Mouse (Mus musculus): ENCODE results near the gene Slc39a10. TPM values are rescaled to one million over a fixed set of nuclear protein-coding genes. Genes with fewer than 3 reads are reported as not detected.
A peak's percentile ranks its signal among the peaks of the same experiment; 100 is the strongest.

Gene Slc39a10
- total RNA-seq (2014; rRNA removed; ENCODE audit: low replicate concordance) (13.8 and 29.7 TPM in 2 replicates), polyA plus RNA-seq (2015; fragmentation: Nextera tagmentation; extraction: Ambion mirVana) (8.4 and 8.7 TPM in 2 replicates)

- no peak within 1 kb of the TSS for H3K4me2 ChIP-seq (ENCODE audit: low read depth, low read length)
- no peak within 1 kb of the TSS for H3K9ac ChIP-seq (replicated peaks; ENCODE audit: low read depth, low read length)
- no peaks in the 10 kb centered on the region for H3K27me3 ChIP-seq (ENCODE audit: control insufficient read depth, insufficient read depth, low read length)
- peaks cover 4% of the 10 kb centered on the region; the same call in 1 of the 2 replicates for H3K4me1 ChIP-seq (ENCODE audit: control insufficient read depth, insufficient read depth)
- no peak within 1 kb of the TSS for H3K27ac ChIP-seq (ENCODE audit: low read depth)
- no peaks in the 10 kb centered on the region for H3K9me3 ChIP-seq (replicated peaks; ENCODE audit: control insufficient read depth, low read length)
- ATAC-seq (ENCODE audit: insufficient read depth, low read depth) (no peak), DNase-seq (ENCODE audit: low spot score) (no peak)
- H3K36me3 ChIP-seq (replicated peaks; ENCODE audit: control insufficient read depth, insufficient read depth, low read length) = no peaks in the 10 kb centered on the region
- WGBS = 71% methylated on average over 3 of the region's 3 CpGs
- TF ChIP-seq EP300 (IDR thresholded peaks at IDR 0.05; ENCODE audit: low read depth) (no peak), CTCF (IDR thresholded peaks at IDR 0.05; ENCODE audit: low read depth) (no peak)
- H3K4me3 ChIP-seq (ENCODE audit: low read depth, low read length) = no peak within 1 kb of the TSS
Measured at GRCm38 (mm10) chr1:46892752-46893151, at the start of gene Slc39a10. Slc39a10 (minus strand) TSS chr1:46892852.

GRCm38 (mm10) chr1:46939295-46939694 lies 46.6 kb upstream of the Slc39a10 start:
- H3K4me1 ChIP-seq (ENCODE audit: control insufficient read depth, insufficient read depth) = no peaks in the 10 kb centered on the region
- no peak overlapping the region for H3K4me3 ChIP-seq (ENCODE audit: low read depth, low read length)
- 87% methylated on average over 2 of the region's 2 CpGs for whole genome bisulfite sequencing
- no peak overlapping the region for H3K9ac ChIP-seq (replicated peaks; ENCODE audit: low read depth, low read length)
- no peaks in the 10 kb centered on the region for H3K27me3 ChIP-seq (ENCODE audit: control insufficient read depth, insufficient read depth, low read length)
- DNase-seq (ENCODE audit: low spot score) (no peak), ATAC-seq (ENCODE audit: insufficient read depth, low read depth) (no peak)
- TF ChIP-seq EP300 (IDR thresholded peaks at IDR 0.05; ENCODE audit: low read depth) = no peak
- TF ChIP-seq CTCF (IDR thresholded peaks at IDR 0.05; ENCODE audit: low read depth) = no peak
- peaks cover 6% of the 10 kb centered on the region; the same call in 1 of the 2 replicates for H3K9me3 ChIP-seq (replicated peaks; ENCODE audit: control insufficient read depth, low read length)
- H3K36me3 ChIP-seq (replicated peaks; ENCODE audit: control insufficient read depth, insufficient read depth, low read length) = no peaks in the 10 kb centered on the region
- no peak overlapping the region for H3K4me2 ChIP-seq (ENCODE audit: low read depth, low read length)
- no peak overlapping the region for H3K27ac ChIP-seq (ENCODE audit: low read depth)

- Histone ChIP-seq H3K27me3 (ENCODE audit: control insufficient read depth, insufficient read depth, low read length) (no peaks in the 10 kb centered on the region), H3K36me3 (replicated peaks; ENCODE audit: control insufficient read depth, insufficient read depth, low read length) (no peaks in the 10 kb centered on the region), H3K4me2 (ENCODE audit: low read depth, low read length) (no peak overlapping the region), H3K4me1 (ENCODE audit: control insufficient read depth, insufficient read depth) (no peaks in the 10 kb centered on the region), H3K4me3 (ENCODE audit: low read depth, low read length) (no peak overlapping the region), H3K9me3 (replicated peaks; ENCODE audit: control insufficient read depth, low read length) (peaks cover 6% of the 10 kb centered on the region; the same call in 1 of the 2 replicates), H3K9ac (replicated peaks; ENCODE audit: low read depth, low read length) (no peak overlapping the region), H3K27ac (ENCODE audit: low read depth) (no peak overlapping the region)
- 56% methylated on average over 2 of the region's 2 CpGs for WGBS
- TF ChIP-seq CTCF (IDR thresholded peaks at IDR 0.05; ENCODE audit: low read depth) = no peak
- no peak for TF ChIP-seq EP300 (IDR thresholded peaks at IDR 0.05; ENCODE audit: low read depth)
- DNase-seq (ENCODE audit: low spot score) (no peak), ATAC-seq (ENCODE audit: insufficient read depth, low read depth) (no peak)
Measured at GRCm38 (mm10) chr1:46937641-46938040, 45.0 kb upstream of the Slc39a10 start.

- H3K4me3 ChIP-seq (ENCODE audit: low read depth, low read length) = no peak overlapping the region
- no peak overlapping the region for H3K9ac ChIP-seq (replicated peaks; ENCODE audit: low read depth, low read length)
- no peak overlapping the region for H3K4me2 ChIP-seq (ENCODE audit: low read depth, low read length)
- DNase-seq (ENCODE audit: low spot score) (no peak), ATAC-seq (ENCODE audit: insufficient read depth, low read depth) (no peak)
- TF ChIP-seq CTCF (IDR thresholded peaks at IDR 0.05; ENCODE audit: low read depth) = no peak
- no peak for TF ChIP-seq EP300 (IDR thresholded peaks at IDR 0.05; ENCODE audit: low read depth)
- no peak overlapping the region for H3K27ac ChIP-seq (ENCODE audit: low read depth)
- H3K27me3 ChIP-seq (ENCODE audit: control insufficient read depth, insufficient read depth, low read length) = no peaks in the 10 kb centered on the region
- H3K9me3 ChIP-seq (replicated peaks; ENCODE audit: control insufficient read depth, low read length) = no peaks in the 10 kb centered on the region
- no peaks in the 10 kb centered on the region for H3K36me3 ChIP-seq (replicated peaks; ENCODE audit: control insufficient read depth, insufficient read depth, low read length)
- no peaks in the 10 kb centered on the region for H3K4me1 ChIP-seq (ENCODE audit: control insufficient read depth, insufficient read depth)
Measured at GRCm38 (mm10) chr1:46927104-46927503, 34.5 kb upstream of the Slc39a10 start.

GRCm38 (mm10) chr1:46926239-46926638 lies 33.6 kb upstream of the Slc39a10 start:
- DNase-seq (ENCODE audit: low spot score) (no peak), ATAC-seq (ENCODE audit: insufficient read depth, low read depth) (no peak)
- H3K9me3 ChIP-seq (replicated peaks; ENCODE audit: control insufficient read depth, low read length) = no peaks in the 10 kb centered on the region
- H3K4me1 ChIP-seq (ENCODE audit: control insufficient read depth, insufficient read depth) = no peaks in the 10 kb centered on the region
- H3K27me3 ChIP-seq (ENCODE audit: control insufficient read depth, insufficient read depth, low read length) = no peaks in the 10 kb centered on the region
- no peak overlapping the region for H3K4me3 ChIP-seq (ENCODE audit: low read depth, low read length)
- H3K9ac ChIP-seq (replicated peaks; ENCODE audit: low read depth, low read length) = no peak overlapping the region
- no peaks in the 10 kb centered on the region for H3K36me3 ChIP-seq (replicated peaks; ENCODE audit: control insufficient read depth, insufficient read depth, low read length)
- H3K4me2 ChIP-seq (ENCODE audit: low read depth, low read length) = no peak overlapping the region
- TF ChIP-seq EP300 (IDR thresholded peaks at IDR 0.05; ENCODE audit: low read depth) (no peak), CTCF (IDR thresholded peaks at IDR 0.05; ENCODE audit: low read depth) (no peak)
- WGBS = 41% methylated on average over 3 of the region's 3 CpGs
- H3K27ac ChIP-seq (ENCODE audit: low read depth) = no peak overlapping the region

GRCm38 (mm10) chr1:46924992-46925391 lies 32.3 kb upstream of the Slc39a10 start:
- Histone ChIP-seq H3K9ac (replicated peaks; ENCODE audit: low read depth, low read length) (no peak overlapping the region), H3K4me3 (ENCODE audit: low read depth, low read length) (no peak overlapping the region), H3K27me3 (ENCODE audit: control insufficient read depth, insufficient read depth, low read length) (no peaks in the 10 kb centered on the region), H3K9me3 (replicated peaks; ENCODE audit: control insufficient read depth, low read length) (no peaks in the 10 kb centered on the region), H3K27ac (ENCODE audit: low read depth) (no peak overlapping the region), H3K36me3 (replicated peaks; ENCODE audit: control insufficient read depth, insufficient read depth, low read length) (no peaks in the 10 kb centered on the region), H3K4me1 (ENCODE audit: control insufficient read depth, insufficient read depth) (no peaks in the 10 kb centered on the region), H3K4me2 (ENCODE audit: low read depth, low read length) (no peak overlapping the region)
- ATAC-seq (ENCODE audit: insufficient read depth, low read depth) (no peak), DNase-seq (ENCODE audit: low spot score) (no peak)
- TF ChIP-seq EP300 (IDR thresholded peaks at IDR 0.05; ENCODE audit: low read depth) (no peak), CTCF (IDR thresholded peaks at IDR 0.05; ENCODE audit: low read depth) (peak; percentile 32; the same call in 1 of the 2 replicates)
